Mouse (Mus musculus) midbrain, embryonic 16.5 days (tissue): ENCODE measurements around the gene Zfp189. TPM values are rescaled to one million over a fixed set of nuclear protein-coding genes. Genes with fewer than 3 reads are reported as not detected.
A peak's percentile ranks its signal among the peaks of the same experiment; 100 is the strongest.
"Not testable (repeated sequence)": the region's sequence is repeated elsewhere in the genome, so short reads cannot be mapped to it uniquely, and the experiment has no call there.

Experiments
- ATAC-seq: fragments of 200-750 bp; cut with Nextera tagmentation; 2 replicates; pipeline ENCODE4 v1.8.0; 2017; ENCODE audit warnings: moderate TSS enrichment
- H3K27ac ChIP-seq: fragments of 300-500 bp; sonication (generic); 2 replicates; pipeline ENCODE4 v1.5.1; 2014; ENCODE audit warnings: mild to moderate bottlenecking, low read length, mixed read lengths
- H3K27me3 ChIP-seq: fragments of 300-500 bp; sonication (generic); 2 replicates; pipeline ENCODE4 v1.6.1; 2014; ENCODE audit warnings: low read depth, low read length, mixed read lengths; ENCODE audit not compliant: control insufficient read depth, insufficient read depth
- H3K36me3 ChIP-seq: fragments of 300-500 bp; sonication (generic); 2 replicates; pipeline ENCODE4 v1.6.1; 2014; ENCODE audit warnings: mild to moderate bottlenecking, low read length, moderate library complexity, mixed read lengths; ENCODE audit not compliant: control insufficient read depth, insufficient read depth
- H3K4me1 ChIP-seq: fragments of 300-500 bp; sonication (generic); 2 replicates; pipeline ENCODE4 v1.6.1; 2014; ENCODE audit warnings: mild to moderate bottlenecking, low read length, mixed read lengths; ENCODE audit not compliant: control insufficient read depth, insufficient read depth
- H3K4me2 ChIP-seq: fragments of 300-500 bp; sonication (generic); 2 replicates; pipeline ENCODE4 v1.6.1; 2014; ENCODE audit warnings: mild to moderate bottlenecking, low read length, mixed read lengths
- H3K4me3 ChIP-seq: fragments of 300-500 bp; sonication (generic); 2 replicates; pipeline ENCODE4 v1.5.1; 2014; ENCODE audit warnings: low read depth, mild to moderate bottlenecking, low read length, moderate library complexity, mixed read lengths
- H3K9ac ChIP-seq: fragments of 300-500 bp; sonication (generic); 2 replicates; pipeline ENCODE4 v1.6.1; 2014; ENCODE audit warnings: low read depth, low read length, mixed read lengths
- H3K9me3 ChIP-seq: fragments of 300-500 bp; sonication (generic); replicated peaks from 2 replicates; pipeline ENCODE4 v1.6.1; 2014; ENCODE audit warnings: mild to moderate bottlenecking, low read length, mixed read lengths; ENCODE audit not compliant: control insufficient read depth, poor library complexity, severe bottlenecking
- WGBS: fragments of 180-500 bp; shearing (Covaris S2); extraction: QIAGEN DNeasy Blood & Tissue Kit; methylation state at CpG from one replicate; pipeline ENCODE4 v1.1.7; 2014; 5-methylcytosine and 5-hydroxymethylcytosine counted together
- polyA plus RNA-seq: library from polyadenylated mRNA; unstranded; fragments of >200 nt; fragmentation: Nextera tagmentation; extraction: Ambion mirVana; gene quantifications from 2 replicates; pipeline ENCODE4 v1.2.1, GENCODE M21; 2015

Zfp189 gene
- polyA plus RNA-seq = 13.0 and 14.7 TPM in 2 replicates

GRCm38 (mm10) chr4:49520572-49521340 lies at the start of gene Zfp189, which contains the start of gene Mrpl50:
Gene Zfp189, plus strand, starts transcription at chr4:49521176.
Gene Mrpl50, minus strand, starts transcription at chr4:49521093.
- Histone ChIP-seq H3K4me3 (peak within 1 kb of the TSS; percentile 65), H3K36me3 (peaks cover 11% of the 10 kb centered on the region), H3K27me3 (no peaks in the 10 kb centered on the region), H3K4me2 (peak within 1 kb of the TSS; percentile 73), H3K4me1 (peaks cover 22% of the 10 kb centered on the region), H3K9ac (peak within 1 kb of the TSS; percentile 87), H3K9me3 (no peaks in the 10 kb centered on the region), H3K27ac (peak within 1 kb of the TSS; percentile 73)
- ATAC-seq = peak; percentile 100
- WGBS = under 1% methylated on average over 41 of the region's 41 CpGs

- ATAC-seq = no peak
- no peak within 1 kb of the TSS for H3K9ac ChIP-seq
- H3K27ac ChIP-seq = no peak within 1 kb of the TSS
- H3K4me2 ChIP-seq = no peak within 1 kb of the TSS
- 38% methylated on average over 3 of the region's 3 CpGs for WGBS
- H3K27me3 ChIP-seq = no peaks in the 10 kb centered on the region
- H3K9me3 ChIP-seq = no peaks in the 10 kb centered on the region
- peaks cover 3% of the 10 kb centered on the region for H3K4me1 ChIP-seq
- no peak within 1 kb of the TSS for H3K4me3 ChIP-seq
- no peaks in the 10 kb centered on the region for H3K36me3 ChIP-seq
Measured at GRCm38 (mm10) chr4:49473435-49474100, 47.4 kb upstream of the Zfp189 start, which contains the start of gene Acnat1. Gene Acnat1, minus strand, starts transcription at chr4:49473912.

DNA sequence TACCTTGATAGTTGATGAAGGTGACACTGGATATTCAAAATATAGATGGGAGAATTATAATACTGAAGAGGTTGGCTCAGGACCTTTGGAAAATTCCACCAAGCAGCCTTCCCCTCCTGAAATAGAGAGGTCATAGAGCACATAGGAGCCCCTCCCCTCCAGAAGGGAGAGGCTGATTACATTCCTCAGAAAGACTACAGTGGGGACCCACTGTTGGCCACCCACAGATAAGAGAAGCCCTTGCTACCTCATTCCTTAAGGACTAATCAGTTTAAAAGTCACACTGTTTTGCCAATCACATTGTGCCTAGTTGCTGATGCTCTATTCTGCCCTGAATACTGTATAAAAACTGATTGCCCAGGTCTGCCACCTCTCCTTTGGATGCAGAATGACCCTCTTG lies 46.4 kb upstream of the Zfp189 start:
- H3K27ac ChIP-seq = no peak overlapping the region
- no peak overlapping the region for H3K9ac ChIP-seq
- no peaks in the 10 kb centered on the region for H3K9me3 ChIP-seq
- H3K36me3 ChIP-seq = no peaks in the 10 kb centered on the region
- no peak overlapping the region for H3K4me2 ChIP-seq
- no peaks in the 10 kb centered on the region for H3K27me3 ChIP-seq
- peaks cover 3% of the 10 kb centered on the region for H3K4me1 ChIP-seq
- no peak overlapping the region for H3K4me3 ChIP-seq
- ATAC-seq = no peak

- Histone ChIP-seq H3K27ac (no peak overlapping the region), H3K27me3 (no peaks in the 10 kb centered on the region), H3K9ac (peak overlapping the region; percentile 41; the same call in 1 of the 2 replicates), H3K4me2 (peak overlapping the region; percentile 61), H3K9me3 (no peaks in the 10 kb centered on the region), H3K36me3 (no peaks in the 10 kb centered on the region), H3K4me3 (peak overlapping the region; percentile 28), H3K4me1 (peaks cover 3% of the 10 kb centered on the region)
- WGBS = 19% methylated on average over 19 of the region's 19 CpGs
- peak; percentile 54; the same call in 1 of the 2 replicates for ATAC-seq
Measured at GRCm38 (mm10) chr4:49478118-49478877, 42.7 kb upstream of the Zfp189 start.

DNA sequence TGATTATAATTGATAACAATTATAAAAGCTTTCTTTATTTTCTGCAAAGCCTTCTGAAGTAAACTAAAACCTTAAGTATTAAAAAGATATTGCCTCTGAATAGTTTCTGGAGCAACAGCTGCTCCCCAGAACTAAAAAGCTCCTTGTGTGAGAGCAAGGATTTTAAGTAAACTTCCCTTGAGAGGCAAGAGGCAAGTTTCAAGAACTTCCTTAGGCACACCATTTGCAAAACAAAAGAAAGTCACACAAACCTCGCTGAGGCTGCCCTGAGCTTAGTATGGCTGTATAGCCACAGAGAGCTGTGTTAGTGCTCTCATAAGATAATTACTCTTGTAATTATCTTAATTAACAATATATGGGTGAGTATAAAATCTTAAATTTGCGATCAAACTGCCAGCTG lies 41.9 kb upstream of the Zfp189 start:
- 29% methylated on average over 2 of the region's 2 CpGs for WGBS
- H3K4me3 ChIP-seq, H3K27me3 ChIP-seq, ATAC-seq, H3K9me3 ChIP-seq, H3K4me1 ChIP-seq, H3K36me3 ChIP-seq, H3K9ac ChIP-seq, H3K27ac ChIP-seq, H3K4me2 ChIP-seq: not testable (repeated sequence)

GRCm38 (mm10) chr4:49480104-49480760 lies 40.7 kb upstream of the Zfp189 start:
- Histone ChIP-seq H3K4me1 (peaks cover 3% of the 10 kb centered on the region), H3K4me2 (peak overlapping the region; percentile 29), H3K9me3 (no peaks in the 10 kb centered on the region), H3K27me3 (no peaks in the 10 kb centered on the region), H3K9ac (no peak overlapping the region), H3K36me3 (no peaks in the 10 kb centered on the region), H3K4me3 (no peak overlapping the region), H3K27ac (no peak overlapping the region)
- 21% methylated on average over 21 of the region's 21 CpGs for WGBS
- no peak for ATAC-seq

DNA sequence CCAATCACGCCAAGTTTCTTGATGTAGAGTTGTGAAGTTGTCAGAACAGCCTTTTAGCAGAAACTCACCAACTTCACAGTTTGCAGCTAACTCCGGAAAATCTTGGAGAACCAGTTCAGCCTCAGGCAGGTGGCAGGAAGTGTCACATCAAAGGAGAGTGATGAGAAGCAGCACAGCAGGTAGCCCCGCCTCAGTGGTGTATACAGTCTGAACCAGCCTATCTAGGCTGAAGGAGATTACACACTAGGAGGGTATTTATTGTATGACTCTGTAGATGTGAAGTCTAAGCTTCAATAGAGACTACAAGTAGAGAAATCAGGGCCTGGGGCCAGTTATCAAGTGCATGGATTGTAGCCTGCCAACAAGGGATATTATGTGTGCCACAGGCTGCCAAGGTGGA lies 40.1 kb upstream of the Zfp189 start:
- Histone ChIP-seq H3K4me2 (no peak overlapping the region), H3K4me1 (peaks cover 3% of the 10 kb centered on the region), H3K36me3 (no peaks in the 10 kb centered on the region), H3K4me3 (no peak overlapping the region), H3K9ac (no peak overlapping the region), H3K27me3 (no peaks in the 10 kb centered on the region), H3K27ac (no peak overlapping the region), H3K9me3 (no peaks in the 10 kb centered on the region)
- no peak; the same call in 1 of the 2 replicates for ATAC-seq
- WGBS = 55% methylated on average over 3 of the region's 3 CpGs

GRCm38 (mm10) chr4:49485442-49485841 lies 35.5 kb upstream of the Zfp189 start:
- H3K27ac ChIP-seq = no peak overlapping the region
- H3K9ac ChIP-seq = no peak overlapping the region
- H3K4me2 ChIP-seq = no peak overlapping the region
- H3K27me3 ChIP-seq = no peaks in the 10 kb centered on the region
- no peaks in the 10 kb centered on the region for H3K4me1 ChIP-seq
- ATAC-seq = no peak
- no peaks in the 10 kb centered on the region for H3K9me3 ChIP-seq
- no peaks in the 10 kb centered on the region for H3K36me3 ChIP-seq
- H3K4me3 ChIP-seq = no peak overlapping the region
